Mouse (Mus musculus): ENCODE results near the gene Rpl5. TPM values are rescaled to one million over a fixed set of nuclear protein-coding genes. Genes with fewer than 3 reads are reported as not detected.
"Not testable (repeated sequence)": the region's sequence is repeated elsewhere in the genome, so short reads cannot be mapped to it uniquely, and the experiment has no call there.

Rpl5 gene
- total RNA-seq, 4 experiments from 2014 or later: 62.0 to 75.5 (median 66.3) TPM

- no peak for DNase-seq (ENCODE audit: low spot score in 2 of 2)
Measured at GRCm38 (mm10) chr5:107896265-107896664, 4.0 kb upstream of the Rpl5 start.

GRCm38 (mm10) chr5:107901014-107901615, 813 bp downstream of the Rpl5 start:
- DNase-seq (ENCODE audit: low spot score in 2 of 2): no peak

- no peak for DNase-seq (ENCODE audit: low spot score in 2 of 2)
Measured at GRCm38 (mm10) chr5:107904325-107904724, 4.0 kb downstream of the Rpl5 start.

GRCm38 (mm10) chr5:107908514-107909110, 8.3 kb downstream of the Rpl5 start:
- no peak for DNase-seq (ENCODE audit: low spot score in 2 of 2)

- no peak for DNase-seq (ENCODE audit: low spot score in 2 of 2)
Measured at GRCm38 (mm10) chr5:107909668-107910067, 9.4 kb downstream of the Rpl5 start.

GRCm38 (mm10) chr5:107910084-107910616, 9.8 kb downstream of the Rpl5 start:
- no peak for DNase-seq (ENCODE audit: low spot score in 2 of 2)

GRCm38 (mm10) chr5:107911012-107911411, 10.7 kb downstream of the Rpl5 start:
- no peak for DNase-seq (ENCODE audit: low spot score in 2 of 2)

GRCm38 (mm10) chr5:107915280-107915679, 15.0 kb downstream of the Rpl5 start:
- DNase-seq (ENCODE audit: low spot score in 2 of 2): no peak

- no peak for DNase-seq (ENCODE audit: low spot score in 2 of 2)
Measured at GRCm38 (mm10) chr5:107921400-107922252, 21.3 kb downstream of the Rpl5 start.

GRCm38 (mm10) chr5:107922836-107923235, 22.5 kb downstream of the Rpl5 start:
- no peak for DNase-seq (ENCODE audit: low spot score in 2 of 2)

GRCm38 (mm10) chr5:107924564-107924963, 24.3 kb downstream of the Rpl5 start:
- no peak for DNase-seq (ENCODE audit: low spot score in 2 of 2)

GRCm38 (mm10) chr5:107926550-107927249, 26.4 kb downstream of the Rpl5 start:
- no peak for DNase-seq (ENCODE audit: low spot score in 2 of 2)

- DNase-seq (ENCODE audit: low spot score in 2 of 2): no peak
Measured at GRCm38 (mm10) chr5:107932556-107932955, 32.3 kb downstream of the Rpl5 start.

GRCm38 (mm10) chr5:107933202-107933974, 33.1 kb downstream of the Rpl5 start:
- DNase-seq (ENCODE audit: low spot score in 2 of 2): no peak

- DNase-seq (ENCODE audit: low spot score in 2 of 2): no peak
Measured at GRCm38 (mm10) chr5:107934770-107935543, 34.7 kb downstream of the Rpl5 start.

- DNase-seq (ENCODE audit: low spot score in 2 of 2): no peak
Measured at GRCm38 (mm10) chr5:107936625-107937389, 36.5 kb downstream of the Rpl5 start.

- DNase-seq (ENCODE audit: low spot score in 2 of 2): not testable (repeated sequence)
Measured at GRCm38 (mm10) chr5:107938483-107938882, 38.2 kb downstream of the Rpl5 start.

GRCm38 (mm10) chr5:107938886-107939285, 38.6 kb downstream of the Rpl5 start:
- no peak for DNase-seq (ENCODE audit: low spot score in 2 of 2)

- DNase-seq (ENCODE audit: low spot score in 2 of 2): no peak
Measured at GRCm38 (mm10) chr5:107939701-107940100, 39.4 kb downstream of the Rpl5 start.
